Mouse (Mus musculus) CH12.LX (cell line): ENCODE results near the gene Brcc3. TPM values are rescaled to one million over a fixed set of nuclear protein-coding genes. Genes with fewer than 3 reads are reported as not detected.

Source experiments
- DNase-seq: peaks from one replicate; pipeline ENCODE4 v3.0.0-alpha.2; 2013; ENCODE audit errors: extremely low read depth
- H3K27ac ChIP-seq: 2 replicates; pipeline ENCODE4 v1.5.1; 2012; ENCODE audit warnings: low read depth, mild to moderate bottlenecking, control low read depth, moderate library complexity; ENCODE audit not compliant: insufficient read depth
- H3K27me3 ChIP-seq: replicated peaks from 2 replicates; pipeline ENCODE3; 2012; ENCODE audit warnings: inconsistent platforms
- H3K36me3 ChIP-seq, 2 experiments: replicated peaks in 1 of 2; 2 replicates each; pipeline versions ENCODE3 to v1.6.1; 2012; ENCODE audit warnings: inconsistent platforms in 1 of 2, low read length in 1 of 2, mild to moderate bottlenecking in 1 of 2, mixed read lengths in 1 of 2, moderate library complexity in 1 of 2; ENCODE audit not compliant: control insufficient read depth in 1 of 2, insufficient read depth in 1 of 2
- H3K4me1 ChIP-seq, 2 experiments: 2 replicates each; pipeline ENCODE4 v1.6.1; 2012; ENCODE audit warnings: inconsistent platforms in 1 of 2, moderate library complexity in 1 of 2; ENCODE audit not compliant: insufficient read depth in 2 of 2, control insufficient read depth in 1 of 2
- H3K4me2 ChIP-seq: 2 replicates; pipeline ENCODE4 v1.6.1; 2012; ENCODE audit warnings: low read depth, mild to moderate bottlenecking, control low read depth; ENCODE audit not compliant: poor library complexity, insufficient read depth, severe bottlenecking
- H3K4me3 ChIP-seq, 3 experiments: fragments of 150-350 bp in 1 of 3; sonication (generic) in 1 of 3; replicated peaks in 1 of 3; 2 replicates each; pipeline versions ENCODE3 to v1.5.1; 2011 to 2012; ENCODE audit warnings: low read depth in 2 of 3, low read length in 2 of 3, mild to moderate bottlenecking in 2 of 3, moderate library complexity in 2 of 3, control low read depth in 1 of 3, improper control_type of control experiment in 1 of 3, inconsistent platforms in 1 of 3, mixed read lengths in 1 of 3; ENCODE audit not compliant: poor library complexity in 1 of 3
- H3K79me2 ChIP-seq: replicated peaks from 2 replicates; pipeline ENCODE4 v1.6.1; 2012; ENCODE audit warnings: mild to moderate bottlenecking, moderate library complexity; ENCODE audit not compliant: control insufficient read depth, poor library complexity, insufficient read depth, severe bottlenecking; ENCODE audit errors: extremely low read depth
- H3K9ac ChIP-seq: 2 replicates; pipeline ENCODE4 v1.6.1; 2012; ENCODE audit warnings: low read depth, mild to moderate bottlenecking, control low read depth, moderate library complexity; ENCODE audit not compliant: insufficient read depth
- H3K9me3 ChIP-seq: replicated peaks from 2 replicates; pipeline ENCODE3; 2012; ENCODE audit warnings: low read length, inconsistent platforms, mixed read lengths
- BHLHE40 ChIP-seq: IDR thresholded peaks from 2 replicates; pipeline ENCODE4 v1.6.1; 2011; ENCODE audit warnings: mild to moderate bottlenecking, low read depth, low read length, improper control_type of control experiment
- CHD1 ChIP-seq: IDR thresholded peaks from 2 replicates; pipeline ENCODE4 v1.6.1; 2012; ENCODE audit warnings: low read depth, low read length, improper control_type of control experiment, inconsistent platforms
- CHD2 ChIP-seq: IDR thresholded peaks from 2 replicates; pipeline ENCODE4 v1.6.1; 2011; ENCODE audit warnings: low read length, improper control_type of control experiment
- E2F4 ChIP-seq: IDR thresholded peaks from 2 replicates; pipeline ENCODE4 v1.6.1; 2011; ENCODE audit warnings: low read depth, low read length, improper control_type of control experiment; ENCODE audit not compliant: insufficient replicate concordance
- ELF1 ChIP-seq: IDR thresholded peaks from 2 replicates; pipeline ENCODE4 v1.6.1; 2014; ENCODE audit warnings: low read depth, mild to moderate bottlenecking, inconsistent platforms, low read length, improper control_type of control experiment
- EP300 ChIP-seq: IDR thresholded peaks from 2 replicates; pipeline ENCODE4 v1.6.1; 2011; ENCODE audit warnings: low read length, improper control_type of control experiment
- GABPA ChIP-seq: IDR thresholded peaks from 2 replicates; pipeline ENCODE4 v1.6.1; 2012; ENCODE audit warnings: low read depth, low read length, improper control_type of control experiment, inconsistent platforms; ENCODE audit not compliant: insufficient replicate concordance
- HCFC1 ChIP-seq: IDR thresholded peaks from 2 replicates; pipeline ENCODE4 v1.6.1; 2012; ENCODE audit warnings: low read depth, mild to moderate bottlenecking, inconsistent platforms, low read length, improper control_type of control experiment
- IRF4 ChIP-seq: IDR thresholded peaks from 2 replicates; pipeline ENCODE4 v1.6.1; 2014; ENCODE audit warnings: low read depth, mild to moderate bottlenecking, inconsistent platforms, low read length, improper control_type of control experiment
- KAT2A ChIP-seq: IDR thresholded peaks from 2 replicates; pipeline ENCODE4 v1.6.1; 2012; ENCODE audit warnings: low read length, improper control_type of control experiment, inconsistent platforms; ENCODE audit not compliant: insufficient replicate concordance
- MAFK ChIP-seq: IDR thresholded peaks from 2 replicates; pipeline ENCODE4 v1.6.1; 2011; ENCODE audit warnings: low read length, improper control_type of control experiment; ENCODE audit not compliant: insufficient replicate concordance
- MAZ ChIP-seq: IDR thresholded peaks from 2 replicates; pipeline ENCODE4 v1.6.1; 2012; ENCODE audit warnings: low read depth, mild to moderate bottlenecking, inconsistent platforms, low read length, improper control_type of control experiment, moderate library complexity
- MEF2A ChIP-seq: IDR thresholded peaks from 2 replicates; pipeline ENCODE4 v1.6.1; 2014; ENCODE audit warnings: low read depth, mild to moderate bottlenecking, inconsistent platforms, low read length, improper control_type of control experiment, borderline replicate concordance
- MXI1 ChIP-seq: IDR thresholded peaks from 2 replicates; pipeline ENCODE4 v1.6.1; 2011; ENCODE audit warnings: mild to moderate bottlenecking, low read depth, low read length, improper control_type of control experiment
- MYC ChIP-seq: IDR thresholded peaks from 2 replicates; pipeline ENCODE4 v1.6.1; 2011; ENCODE audit warnings: low read depth, mild to moderate bottlenecking, improper control_type of control experiment, low read length
- NELFE ChIP-seq: IDR thresholded peaks from 2 replicates; pipeline ENCODE4 v1.6.1; 2011; ENCODE audit warnings: low read depth, low read length, improper control_type of control experiment
- POLR2AphosphoS2 ChIP-seq: IDR thresholded peaks from 2 replicates; pipeline ENCODE4 v1.6.1; 2011; ENCODE audit warnings: low read depth, low read length, improper control_type of control experiment
- RAD21 ChIP-seq: IDR thresholded peaks from 2 replicates; pipeline ENCODE4 v1.6.1; 2011; ENCODE audit warnings: low read depth, mild to moderate bottlenecking, low read length, improper control_type of control experiment, moderate library complexity
- SIN3A ChIP-seq: IDR thresholded peaks from 2 replicates; pipeline ENCODE4 v1.6.1; 2012; ENCODE audit warnings: low read length, improper control_type of control experiment, inconsistent platforms
- TCF12 ChIP-seq: IDR thresholded peaks from 2 replicates; pipeline ENCODE4 v1.6.1; 2014; ENCODE audit warnings: low read depth, mild to moderate bottlenecking, inconsistent platforms, low read length, improper control_type of control experiment
- USF2 ChIP-seq: conservative IDR thresholded peaks from 2 replicates; pipeline ENCODE4 v1.6.1; 2011; ENCODE audit warnings: low read depth, low read length, improper control_type of control experiment
- ZNF384 ChIP-seq: IDR thresholded peaks from 2 replicates; pipeline ENCODE4 v1.6.1; 2012; ENCODE audit warnings: low read depth, low read length, improper control_type of control experiment, inconsistent platforms
- dilution Hi-C: fragments of 300-500 bp; cut with MboI; formaldehyde crosslinking; loops from 2 replicates; pipeline ENCODE4 v1.14.3; 2020; ENCODE audit warnings: low sequenced_read_pairs; ENCODE audit not compliant: extremely low pct_unique_long_range_greater_than_20kb, extremely low pct_ligation_motif_present
- in situ Hi-C: fragments of 300-500 bp; cut with MboI; formaldehyde crosslinking; loops from 3 replicates; pipeline ENCODE4 v1.14.3; 2019; ENCODE audit warnings: low sequenced_read_pairs, low pct_ligation_motif_present, low pct_unique_long_range_greater_than_20kb, mixed read lengths
- polyA plus RNA-seq: library from polyadenylated mRNA; unstranded; fragments of >175 nt; gene quantifications from 2 replicates; pipeline ENCODE4 v1.2.1, GENCODE M21; 2012; ENCODE audit warnings: low read depth; ENCODE audit not compliant: insufficient read length
- total RNA-seq, 2 experiments: library from RNA; depleted of rRNA; stranded (reverse); fragments of 300-350 nt in 1 of 2; fragments of >200 nt in 1 of 2; gene quantifications; 2 replicates each; pipeline ENCODE4 v1.2.3; 2012 to 2014

Brcc3 gene
- total and polyA plus RNA-seq, 3 experiments, result 22.9 to 68.2 (median 45.5) TPM

- no peak for TF ChIP-seq BHLHE40
- no peak for TF ChIP-seq ELF1
- no peak for TF ChIP-seq TCF12
- TF ChIP-seq E2F4, result no peak
- no peak for TF ChIP-seq RAD21
- TF ChIP-seq SIN3A, result no peak
- no peak for TF ChIP-seq KAT2A
- no peak for TF ChIP-seq ZNF384
- no peak for TF ChIP-seq HCFC1
- TF ChIP-seq CHD1, result no peak
- no peak for TF ChIP-seq MAZ
- no peak for TF ChIP-seq POLR2AphosphoS2
- TF ChIP-seq MAFK, result no peak
- no peak for TF ChIP-seq MXI1
- no peak for TF ChIP-seq MYC
- TF ChIP-seq EP300, result no peak
- no peak for TF ChIP-seq GABPA
- no peak for TF ChIP-seq IRF4
- TF ChIP-seq MEF2A, result no peak
- TF ChIP-seq, all 38 proteins: peak for 0
- Histone ChIP-seq H3K4me1 (no peaks in the 10 kb centered on the region), H3K27ac (no peak overlapping the region), H3K9me3 (no peaks in the 10 kb centered on the region), H3K9ac (no peak overlapping the region), H3K4me3 (no peak overlapping the region), H3K36me3 (no peaks in the 10 kb centered on the region), H3K27me3 (no peaks in the 10 kb centered on the region), H3K4me2 (no peak overlapping the region), H3K79me2 (no peaks in the 10 kb centered on the region)
- in situ Hi-C loops (no loop called here), dilution Hi-C loops (no loop called here)
- no peak for DNase-seq
Measured at GRCm38 (mm10) chrX:75370197-75370596, 46.2 kb upstream of the Brcc3 start.

GRCm38 (mm10) chrX:75372666-75373425 is 43.6 kb upstream of the Brcc3 start:
- no peak overlapping the region for H3K27ac ChIP-seq
- no peak overlapping the region for H3K4me2 ChIP-seq
- DNase-seq, result no peak
- dilution Hi-C loops, result no loop called here
- H3K4me3 ChIP-seq, result no peak overlapping the region
- in situ Hi-C loops, result no loop called here
- H3K9me3 ChIP-seq, result no peaks in the 10 kb centered on the region
- H3K79me2 ChIP-seq, result no peaks in the 10 kb centered on the region
- TF ChIP-seq USF2 (no peak), NELFE (no peak), CHD2 (no peak), IRF4 (no peak)
- no peaks in the 10 kb centered on the region for H3K27me3 ChIP-seq
- H3K4me1 ChIP-seq, result no peaks in the 10 kb centered on the region; a peak in 1 of 4 replicates
- H3K9ac ChIP-seq, result no peak overlapping the region
- H3K36me3 ChIP-seq, result no peaks in the 10 kb centered on the region
